17 mouse cellular contexts compared by ENCODE assay signal in the genomic region with DNA sequence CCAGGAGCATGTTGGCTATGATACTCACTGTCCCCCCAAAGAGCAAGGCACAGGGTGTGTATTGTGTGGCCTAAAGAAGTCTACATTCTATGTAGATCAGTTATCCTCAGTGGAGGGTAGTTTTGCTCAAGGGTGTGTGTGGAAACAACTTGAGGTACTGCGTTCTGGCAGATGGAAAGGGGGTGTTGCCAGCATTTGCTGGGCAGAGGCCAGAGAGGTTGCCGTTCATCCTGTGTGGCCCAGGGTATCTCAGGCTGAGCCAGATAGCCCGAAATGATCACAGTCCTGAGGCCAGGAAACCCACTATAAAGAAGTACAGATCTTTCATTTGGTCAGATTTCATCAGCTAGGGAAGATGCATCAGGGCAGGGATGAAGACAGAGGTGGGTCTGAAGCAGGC. TPM values are rescaled to one million over a fixed set of nuclear protein-coding genes. Genes with fewer than 3 reads are reported as not detected.
DNase-seq lines count a peak whose midpoint lies in the region; ATAC-seq lines count a peak whose summit lies in the region.
"Had no signal": no experiment of that assay in that cellular context is flagged by ENCODE, and none has a peak within 500 bp of the region (broad histone marks: within the 10 kb centered on the region; RNA-seq: fewer than 3 reads in every experiment).

No protein-coding gene starts in this region.

- no peak overlapping the region for H3K4me2 ChIP-seq in embryonic facial prominence, embryonic 15.5 days (replicated peaks)
- H3K4me2 ChIP-seq: forebrain, embryonic 12.5 days; hindbrain, embryonic 14.5 days had no signal

- H3K4me3 ChIP-seq in heart, embryonic 10.5 days, result no peak overlapping the region
- no peak overlapping the region for H3K4me3 ChIP-seq in embryonic facial prominence, embryonic 15.5 days (replicated peaks)
- H3K4me3 ChIP-seq: forebrain, embryonic 12.5 days; megakaryocyte, embryonic 14.5 days had no signal

- no peaks in the 10 kb centered on the region for H3K36me3 ChIP-seq in heart, embryonic 10.5 days
- H3K36me3 ChIP-seq in embryonic facial prominence, embryonic 15.5 days, result no peaks in the 10 kb centered on the region
- H3K36me3 ChIP-seq: forebrain, embryonic 12.5 days had no signal

- H3K27ac ChIP-seq in heart, embryonic 10.5 days, result peak overlapping the region; percentile 49
- peak overlapping the region; percentile 51; the same call in 1 of the 2 replicates for H3K27ac ChIP-seq in embryonic facial prominence, embryonic 15.5 days (replicated peaks)
- H3K27ac ChIP-seq: forebrain, embryonic 12.5 days; hindbrain, embryonic 14.5 days had no signal

- intact Hi-C loops in heart, postnatal 25 days (cut with DNase I), result no loop called here

- no peak for ATAC-seq in embryonic facial prominence, embryonic 15.5 days (ENCODE audit: insufficient number of reproducible peaks, low FRiP score, low TSS enrichment, low read depth)
- ATAC-seq: activated CD4-positive, CD25-positive, alpha-beta regulatory T cell, adult 4 months; liver, postnatal 0 days had no signal

- H3K9ac ChIP-seq in embryonic facial prominence, embryonic 15.5 days, result no peak overlapping the region
- H3K9ac ChIP-seq: forebrain, embryonic 12.5 days; hindbrain, embryonic 14.5 days; liver, postnatal 0 days had no signal

- DNase-seq in adrenal gland, postnatal 10 days, result peak; percentile 42
- DNase-seq in adrenal gland, adult 8-10 months, result no peak
- no peak for DNase-seq in heart, embryonic 10.5 days (ENCODE audit: low spot score)
- DNase-seq in heart, postnatal 25 days (ENCODE audit: low spot score), result no peak
- peak; percentile 33 for DNase-seq in cerebellum, adult 9-10 months
- no peak for DNase-seq in layer of hippocampus, adult 18-20 months (ENCODE audit: low spot score in 2 of 2)
- DNase-seq in kidney, adult 18-20 months, result no peak
- DNase-seq: gastrocnemius, postnatal 36 days; kidney, adult 9 months; liver, postnatal 0 days; lung, postnatal 14 days; retina, postnatal 1 day had no signal

- H3K4me1 ChIP-seq in heart, embryonic 10.5 days, result peaks cover 67% of the 10 kb centered on the region
- peaks cover 45% of the 10 kb centered on the region for H3K4me1 ChIP-seq in embryonic facial prominence, embryonic 15.5 days

- 40% methylated on average over 3 of the region's 3 CpGs for WGBS in heart, embryonic 10.5 days
- 44% methylated on average over 3 of the region's 3 CpGs for whole genome bisulfite sequencing in embryonic facial prominence, embryonic 15.5 days

- H3K9me3 ChIP-seq in heart, embryonic 10.5 days, result no peaks in the 10 kb centered on the region
- no peaks in the 10 kb centered on the region for H3K9me3 ChIP-seq in embryonic facial prominence, embryonic 15.5 days (replicated peaks)
- H3K9me3 ChIP-seq: forebrain, embryonic 12.5 days; megakaryocyte, embryonic 14.5 days had no signal

- 0 out of 2 replicates have a peak, but pooled peaks cover 9% of the 10 kb centered on the region for H3K27me3 ChIP-seq in heart, embryonic 10.5 days (ENCODE audit: insufficient read depth, poor library complexity, severe bottlenecking)
- H3K27me3 ChIP-seq in embryonic facial prominence, embryonic 15.5 days, result no peaks in the 10 kb centered on the region
- H3K27me3 ChIP-seq: forebrain, embryonic 12.5 days had no signal

RNA-seq across cellular contexts. Expression of a gene that starts 13.9 kb away (rescaled TPM):
- 100 to 1,000 TPM; 101 to 110 TPM for total RNA-seq in adrenal gland, postnatal 10 days (2021)
- total RNA-seq in adrenal gland, adult 8-10 months (2022), result 10 to 100 TPM; 27.1 to 42.7 (median 35.2) TPM
- polyA plus RNA-seq in heart, embryonic 10.5 days (2016; fragmentation: Nextera tagmentation; extraction: Ambion mirVana), result 31.3 and 37.4 TPM in 2 replicates
- 10 to 100 TPM; 50.0 to 58.3 TPM for total RNA-seq in heart, postnatal 25 days (2021)
- 217 and 242 TPM in 2 replicates for polyA plus RNA-seq in embryonic facial prominence, embryonic 15.5 days (2015; fragmentation: Nextera tagmentation; extraction: Ambion mirVana)
- 1 to 10 TPM; 3.3 to 3.7 TPM for total RNA-seq in layer of hippocampus, adult 18-20 months (2021)
- polyA plus RNA-seq: activated CD4-positive, CD25-positive, alpha-beta regulatory T cell, adult 4 months had no signal

Comparison
In these comparisons a context has a peak if more than half of its experiments do, and no peak if none do; other contexts are left out.
1. DNase-seq: peak in adrenal gland, postnatal 10 days (single experiment) and cerebellum, adult 9-10 months (single experiment); none in adrenal gland, adult 8-10 months (single experiment), heart, embryonic 10.5 days (single experiment), heart, postnatal 25 days (single experiment), layer of hippocampus, adult 18-20 months (0 of 2) and kidney, adult 18-20 months (single experiment).
2. RNA of a gene that starts 13.9 kb away (total RNA-seq): 101 to 110 TPM in adrenal gland, postnatal 10 days, 50.0 to 58.3 TPM in heart, postnatal 25 days and 27.1 to 42.7 TPM in adrenal gland, adult 8-10 months; 3.3 to 3.7 TPM in layer of hippocampus, adult 18-20 months; every median in the first group is over 4 times any median in the second.